Mouse (Mus musculus) limb, embryonic 13.5 days (tissue): ENCODE results near the gene Rnf227. TPM values are rescaled to one million over a fixed set of nuclear protein-coding genes. Genes with fewer than 3 reads are reported as not detected.
A peak's percentile ranks its signal among the peaks of the same experiment; 100 is the strongest.

Experiments
- ATAC-seq: fragments of 200-750 bp; cut with Nextera tagmentation; 2 replicates; pipeline ENCODE4 v1.8.0; 2017; ENCODE audit warnings: low read depth, moderate number of reproducible peaks, moderate TSS enrichment; ENCODE audit not compliant: low FRiP score
- H3K27ac ChIP-seq: fragments of 300-500 bp; sonication (generic); 2 replicates; pipeline ENCODE4 v1.5.1; 2015; ENCODE audit warnings: inconsistent platforms, mild to moderate bottlenecking, moderate library complexity
- H3K27me3 ChIP-seq: fragments of 300-500 bp; sonication (generic); 2 replicates; pipeline ENCODE4 v1.6.1; 2015; ENCODE audit warnings: mild to moderate bottlenecking, inconsistent platforms
- H3K36me3 ChIP-seq: fragments of 300-500 bp; sonication (generic); 2 replicates; pipeline ENCODE4 v1.6.1; 2015; ENCODE audit warnings: inconsistent platforms, mild to moderate bottlenecking, moderate library complexity
- H3K4me1 ChIP-seq: fragments of 300-500 bp; sonication (generic); 2 replicates; pipeline ENCODE4 v1.6.1; 2015; ENCODE audit warnings: inconsistent platforms
- H3K4me2 ChIP-seq: fragments of 300-500 bp; sonication (generic); replicated peaks from 2 replicates; pipeline ENCODE4 v1.6.1; 2015; ENCODE audit warnings: inconsistent platforms, mild to moderate bottlenecking, moderate library complexity
- H3K4me3 ChIP-seq: fragments of 300-500 bp; sonication (generic); 2 replicates; pipeline ENCODE4 v1.5.1; 2015; ENCODE audit warnings: moderate library complexity, mild to moderate bottlenecking, inconsistent platforms
- H3K9ac ChIP-seq: fragments of 300-500 bp; sonication (generic); 2 replicates; pipeline ENCODE4 v1.6.1; 2015; ENCODE audit warnings: mild to moderate bottlenecking, inconsistent platforms
- H3K9me3 ChIP-seq: fragments of 300-500 bp; sonication (generic); 2 replicates; pipeline ENCODE4 v1.6.1; 2016; ENCODE audit warnings: inconsistent platforms
- WGBS: fragments of 180-500 bp; shearing (Covaris S2); methylation state at CpG from one replicate; pipeline ENCODE4 v1.1.7; 2015; 5-methylcytosine and 5-hydroxymethylcytosine counted together
- polyA plus RNA-seq: library from polyadenylated mRNA; unstranded; fragments of >200 nt; fragmentation: Nextera tagmentation; extraction: Ambion mirVana; gene quantifications from 2 replicates; pipeline ENCODE4 v1.2.1, GENCODE M21; 2015

Gene Rnf227
- polyA plus RNA-seq, 1 experiment from 2014 or later: 24.6 TPM

DNA sequence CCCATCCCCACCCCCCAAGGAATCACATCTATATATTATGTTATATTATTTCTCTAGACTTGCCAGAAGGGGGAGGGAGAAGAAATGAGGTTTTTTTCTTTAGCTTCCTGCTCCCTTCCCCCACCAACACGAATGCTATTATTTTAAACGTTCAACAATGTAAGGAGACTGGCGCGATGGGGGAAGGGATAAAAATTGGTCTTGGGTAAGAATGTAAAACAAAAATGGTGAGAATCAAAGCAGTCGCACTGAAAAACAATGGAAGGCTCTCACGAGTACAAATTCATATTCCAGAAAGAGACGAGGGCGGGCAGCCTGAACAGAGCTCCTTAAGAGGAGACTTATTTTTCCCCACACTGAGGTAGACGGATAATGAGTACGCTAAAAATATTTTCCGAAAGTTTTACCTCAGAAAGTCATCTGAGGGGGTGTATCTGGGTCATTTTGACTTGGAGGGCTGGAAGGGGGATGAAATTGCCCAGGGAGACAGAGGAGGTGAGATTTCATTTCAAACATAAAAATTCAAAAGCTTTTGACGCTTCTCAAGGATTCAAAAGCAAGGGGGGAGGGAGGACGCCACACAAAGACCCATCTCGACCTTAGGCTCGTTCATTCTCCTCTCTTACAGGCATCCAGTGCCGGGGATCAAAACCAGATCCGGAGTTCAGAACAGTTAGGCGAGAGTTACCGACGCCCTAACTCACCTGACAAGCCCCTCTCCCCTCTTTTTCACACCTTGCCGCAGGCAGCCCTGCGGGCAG, 26.8 kb downstream of the Rnf227 start:
- Histone ChIP-seq H3K36me3 (peaks cover 25% of the 10 kb centered on the region), H3K27ac (peak overlapping the region; percentile 100), H3K9ac (peak overlapping the region; percentile 100), H3K4me3 (peak overlapping the region; percentile 87), H3K4me2 (peak overlapping the region; percentile 98), H3K9me3 (0 out of 2 replicates have a peak, but pooled peaks cover 3% of the 10 kb centered on the region), H3K4me1 (peaks cover 63% of the 10 kb centered on the region), H3K27me3 (no peaks in the 10 kb centered on the region)
- no peak for ATAC-seq
- WGBS: under 1% methylated on average over 22 of the region's 22 CpGs

DNA sequence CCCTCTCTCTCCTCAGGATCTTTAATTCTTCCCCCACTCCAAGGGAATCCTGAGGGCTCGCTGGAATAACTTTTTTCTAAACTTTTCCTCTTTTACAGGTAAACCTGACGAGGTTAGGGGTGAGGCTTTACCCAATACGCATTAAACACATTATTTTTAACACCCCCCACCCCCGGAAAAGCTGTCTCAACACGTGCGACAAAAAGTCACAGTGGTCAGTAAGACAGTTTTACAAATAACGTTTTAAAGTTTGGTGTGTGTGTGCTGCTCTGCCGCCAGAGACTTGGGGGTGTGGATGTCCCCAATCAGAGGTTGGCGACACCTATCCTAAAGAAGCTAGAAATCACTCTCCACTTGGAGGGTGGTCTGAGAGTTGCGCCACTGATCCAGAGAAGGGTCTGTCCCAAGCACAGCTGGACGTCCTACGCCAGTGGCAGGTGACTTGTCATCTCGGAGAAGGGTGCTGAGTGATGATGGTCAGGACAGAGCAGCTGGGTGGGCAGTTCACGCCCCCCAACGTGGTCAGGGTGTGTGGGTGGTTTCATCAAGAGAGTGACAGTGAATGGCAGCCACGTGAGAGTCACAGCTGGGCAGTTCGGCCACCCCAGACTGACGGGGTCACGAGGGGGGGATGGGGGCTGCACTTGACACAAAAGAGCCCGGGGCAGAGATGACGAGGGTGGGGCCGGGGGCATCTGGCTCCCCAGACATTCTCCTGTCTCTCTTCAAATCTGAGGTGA, 27.5 kb downstream of the Rnf227 start:
- 0 out of 2 replicates have a peak, but pooled peaks have one; percentile 3 for ATAC-seq
- peaks cover 64% of the 10 kb centered on the region for H3K4me1 ChIP-seq
- H3K27me3 ChIP-seq: no peaks in the 10 kb centered on the region
- H3K9ac ChIP-seq: peak overlapping the region; percentile 100
- peak overlapping the region; percentile 98 for H3K4me2 ChIP-seq
- 0 out of 2 replicates have a peak, but pooled peaks cover 3% of the 10 kb centered on the region for H3K9me3 ChIP-seq
- WGBS: under 1% methylated on average over 22 of the region's 22 CpGs
- H3K36me3 ChIP-seq: peaks cover 25% of the 10 kb centered on the region
- H3K4me3 ChIP-seq: peak overlapping the region; percentile 87
- peak overlapping the region; percentile 100 for H3K27ac ChIP-seq

DNA sequence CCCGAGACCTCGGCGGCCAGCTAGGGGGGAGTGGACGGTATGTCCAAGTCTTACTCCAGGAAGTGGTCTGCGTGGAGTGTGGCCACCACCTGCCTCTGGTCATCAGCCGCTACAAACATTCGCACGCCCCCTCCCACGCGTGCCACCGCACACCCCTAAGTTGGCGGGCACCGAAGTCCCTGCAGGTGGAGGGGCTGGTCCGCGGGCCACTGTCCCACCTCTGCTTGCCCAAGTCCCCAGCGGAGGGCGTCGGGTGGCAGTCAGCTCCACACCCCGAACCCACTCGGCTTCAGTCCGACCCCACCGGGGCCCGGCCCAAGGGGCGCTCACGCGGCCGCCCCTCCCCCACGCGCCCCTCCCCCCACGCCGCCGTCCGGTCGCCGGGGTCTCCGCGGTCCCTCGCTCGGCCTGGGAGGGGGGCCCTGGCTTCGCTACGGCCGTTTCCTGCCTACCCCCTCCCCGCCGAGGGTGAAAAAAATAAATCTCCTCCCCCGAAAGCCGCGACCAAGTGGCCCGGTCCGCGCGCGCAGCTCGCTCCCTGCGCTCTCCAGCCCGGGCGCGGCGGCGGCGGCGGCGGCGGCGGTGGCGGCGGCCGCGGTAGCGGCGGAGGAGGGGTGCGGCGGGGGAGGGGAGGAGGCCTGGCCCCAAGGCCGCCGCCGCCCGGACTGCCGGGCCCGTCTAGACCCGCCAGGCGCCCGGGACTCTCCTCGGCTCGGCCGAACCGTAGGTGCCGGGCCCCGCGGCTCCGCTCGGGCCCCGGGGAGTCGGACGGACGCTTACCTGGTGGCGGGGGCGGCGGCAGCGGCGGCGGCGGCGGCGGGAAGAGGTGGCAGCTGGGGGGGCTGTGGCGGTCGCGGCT, 28.3 kb downstream of the Rnf227 start:
- WGBS: under 1% methylated on average over 45 of the region's 106 CpGs
- Histone ChIP-seq H3K36me3 (peaks cover 25% of the 10 kb centered on the region), H3K4me2 (peak overlapping the region; percentile 98), H3K4me3 (peak overlapping the region; percentile 87), H3K27me3 (no peaks in the 10 kb centered on the region), H3K9ac (peak overlapping the region; percentile 100), H3K4me1 (peaks cover 56% of the 10 kb centered on the region), H3K9me3 (no peaks in the 10 kb centered on the region), H3K27ac (peak overlapping the region; percentile 100)
- no peak for ATAC-seq

DNA sequence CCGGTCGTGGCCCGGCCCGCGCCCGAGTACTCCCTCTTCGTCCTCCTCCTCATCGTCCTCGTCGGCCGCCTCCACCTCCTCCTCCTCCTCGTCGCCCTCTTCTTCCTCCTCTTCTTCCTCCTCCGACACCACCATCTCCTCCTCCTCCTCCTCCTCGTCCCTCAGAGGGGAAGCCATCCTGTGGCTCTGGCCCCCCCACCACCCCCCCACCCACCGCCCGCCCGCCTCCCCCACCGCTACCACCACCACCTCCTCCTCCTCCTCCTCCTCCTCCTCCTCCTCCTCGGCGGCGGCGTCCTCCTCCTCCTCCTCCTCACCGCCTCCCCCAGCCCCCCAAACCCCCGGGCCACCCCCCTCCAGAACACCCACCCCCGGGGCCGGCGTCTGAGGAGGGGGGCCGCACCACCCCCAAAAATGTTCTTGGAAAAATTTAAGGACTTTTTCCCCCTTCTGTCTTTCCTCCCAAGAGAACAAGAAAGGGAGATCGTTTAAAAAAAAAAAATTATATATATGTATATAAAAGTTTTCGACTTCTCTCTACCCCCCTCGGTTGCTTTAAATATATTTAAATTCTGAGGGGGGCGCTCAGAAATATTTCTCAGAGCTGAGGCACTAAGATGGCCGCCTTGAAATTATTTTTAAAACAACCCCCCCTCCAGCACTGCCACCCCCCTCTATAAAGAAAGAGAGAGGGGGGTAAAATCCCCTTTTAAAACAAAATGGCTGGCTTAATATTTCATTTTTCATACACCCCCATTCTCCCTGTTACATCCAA, 29.1 kb downstream of the Rnf227 start, which contains the start of gene Chd3:
Gene Chd3 (minus strand): TSS at position 192 of the 775 bp plus-strand sequence.
- WGBS: 2% methylated on average over 21 of the region's 34 CpGs
- ATAC-seq: no peak
- peak within 1 kb of the TSS; percentile 100 for H3K9ac ChIP-seq
- H3K4me2 ChIP-seq: peak within 1 kb of the TSS; percentile 98
- H3K4me1 ChIP-seq: peaks cover 48% of the 10 kb centered on the region
- peak within 1 kb of the TSS; percentile 100 for H3K27ac ChIP-seq
- H3K27me3 ChIP-seq: no peaks in the 10 kb centered on the region
- no peaks in the 10 kb centered on the region for H3K9me3 ChIP-seq
- peak within 1 kb of the TSS; percentile 87 for H3K4me3 ChIP-seq
- H3K36me3 ChIP-seq: peaks cover 19% of the 10 kb centered on the region

DNA sequence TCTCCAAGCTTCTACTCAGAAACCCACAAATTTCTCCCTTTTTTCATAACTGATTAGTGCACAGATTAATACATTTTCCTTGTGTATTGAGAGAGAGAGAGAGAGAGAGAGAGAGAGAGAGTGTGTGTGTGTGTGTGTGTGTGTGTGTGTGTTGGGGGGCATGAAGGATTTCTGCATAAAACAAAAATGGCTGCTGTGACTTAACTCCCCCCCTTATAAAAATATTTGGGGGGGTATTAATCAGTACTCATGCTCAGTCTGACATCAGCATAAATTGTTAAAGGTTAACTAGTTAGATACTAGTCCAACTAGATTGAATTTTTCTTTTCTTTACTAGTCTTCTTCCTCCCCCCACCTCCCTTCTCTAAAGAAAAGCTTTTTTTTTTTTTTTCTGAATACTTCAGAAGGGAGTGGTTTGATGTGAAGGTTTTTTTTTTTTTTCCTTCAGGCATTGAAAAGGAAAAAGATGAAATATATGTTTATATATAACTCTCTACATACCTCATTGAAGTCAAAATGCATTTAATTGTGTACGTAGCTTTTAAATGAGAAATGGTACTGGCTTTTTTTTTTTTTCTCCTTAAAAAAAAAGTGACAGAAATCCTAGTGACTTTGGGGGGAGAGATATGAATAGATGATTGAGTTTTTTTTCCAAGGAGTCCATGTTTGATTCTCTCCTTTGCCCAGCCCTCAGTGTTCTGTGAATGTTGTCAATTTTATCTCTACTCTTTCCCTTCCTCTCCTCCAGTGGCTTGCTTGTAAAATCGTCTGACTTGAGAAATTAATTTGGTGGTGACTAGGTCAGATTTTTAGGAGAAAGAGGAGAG, 29.9 kb downstream of the Rnf227 start:
- no peak for ATAC-seq
- Histone ChIP-seq H3K9me3 (no peaks in the 10 kb centered on the region), H3K27ac (peak overlapping the region; percentile 100), H3K4me1 (peaks cover 40% of the 10 kb centered on the region), H3K9ac (peak overlapping the region; percentile 100), H3K4me2 (peak overlapping the region; percentile 98), H3K27me3 (no peaks in the 10 kb centered on the region), H3K36me3 (peaks cover 18% of the 10 kb centered on the region), H3K4me3 (peak overlapping the region; percentile 87)
- WGBS: 38% methylated on average over 2 of the region's 2 CpGs

DNA sequence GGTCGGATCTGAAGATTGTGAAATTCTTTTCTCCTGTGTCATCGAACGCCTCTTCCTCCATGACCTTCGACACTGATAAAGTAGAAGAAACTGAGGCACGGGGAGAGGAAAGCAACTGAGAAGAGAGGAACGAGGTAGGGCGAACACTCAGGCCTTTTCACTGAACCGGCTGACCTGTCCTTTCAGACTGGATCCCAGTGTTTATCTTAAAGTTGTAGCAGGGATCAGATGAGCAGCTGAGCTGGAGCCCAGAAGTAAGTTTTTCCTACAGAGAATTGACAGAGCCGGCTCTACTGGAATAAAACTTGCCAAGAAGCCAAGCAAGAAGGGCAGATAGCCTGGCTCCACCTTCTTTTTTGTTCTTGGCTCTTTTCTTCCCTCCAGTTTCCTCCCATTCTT, 30.6 kb downstream of the Rnf227 start:
- peaks cover 34% of the 10 kb centered on the region for H3K4me1 ChIP-seq
- ATAC-seq: no peak
- H3K4me2 ChIP-seq: peak overlapping the region; percentile 47
- H3K9me3 ChIP-seq: no peaks in the 10 kb centered on the region
- 37% methylated on average over 9 of the region's 9 CpGs for whole genome bisulfite sequencing
- no peaks in the 10 kb centered on the region for H3K27me3 ChIP-seq
- peak overlapping the region; percentile 43 for H3K9ac ChIP-seq
- H3K27ac ChIP-seq: peak overlapping the region; percentile 81
- H3K4me3 ChIP-seq: peak overlapping the region; percentile 17; the same call in 1 of the 2 replicates
- H3K36me3 ChIP-seq: peaks cover 21% of the 10 kb centered on the region

DNA sequence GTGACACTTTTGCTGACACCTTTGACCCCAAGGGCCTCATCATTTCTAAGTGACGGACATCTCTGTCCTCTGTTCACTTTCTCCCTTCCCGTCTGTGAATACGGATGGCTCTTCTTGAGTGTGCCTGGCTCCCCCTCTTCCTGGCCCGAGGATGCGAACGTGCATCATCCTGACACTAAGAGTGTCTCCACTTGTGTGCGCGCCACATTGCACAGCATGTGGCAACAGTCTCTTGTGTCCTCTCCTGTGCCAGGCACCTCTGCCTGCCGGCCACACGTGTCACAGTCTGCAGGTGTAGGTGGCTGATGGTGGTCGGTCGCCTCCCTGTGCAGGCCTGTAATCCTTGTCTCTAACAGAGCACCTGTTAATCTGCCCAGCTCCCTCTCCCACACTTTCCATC, 31.3 kb downstream of the Rnf227 start:
- Histone ChIP-seq H3K4me3 (no peak overlapping the region), H3K9me3 (no peaks in the 10 kb centered on the region), H3K4me2 (peak overlapping the region; percentile 47), H3K27ac (peak overlapping the region; percentile 61; the same call in 1 of the 2 replicates), H3K4me1 (peaks cover 30% of the 10 kb centered on the region), H3K36me3 (peaks cover 28% of the 10 kb centered on the region), H3K27me3 (no peaks in the 10 kb centered on the region), H3K9ac (peak overlapping the region; percentile 14; the same call in 1 of the 2 replicates)
- no peak for ATAC-seq
- WGBS: 54% methylated on average over 12 of the region's 12 CpGs

DNA sequence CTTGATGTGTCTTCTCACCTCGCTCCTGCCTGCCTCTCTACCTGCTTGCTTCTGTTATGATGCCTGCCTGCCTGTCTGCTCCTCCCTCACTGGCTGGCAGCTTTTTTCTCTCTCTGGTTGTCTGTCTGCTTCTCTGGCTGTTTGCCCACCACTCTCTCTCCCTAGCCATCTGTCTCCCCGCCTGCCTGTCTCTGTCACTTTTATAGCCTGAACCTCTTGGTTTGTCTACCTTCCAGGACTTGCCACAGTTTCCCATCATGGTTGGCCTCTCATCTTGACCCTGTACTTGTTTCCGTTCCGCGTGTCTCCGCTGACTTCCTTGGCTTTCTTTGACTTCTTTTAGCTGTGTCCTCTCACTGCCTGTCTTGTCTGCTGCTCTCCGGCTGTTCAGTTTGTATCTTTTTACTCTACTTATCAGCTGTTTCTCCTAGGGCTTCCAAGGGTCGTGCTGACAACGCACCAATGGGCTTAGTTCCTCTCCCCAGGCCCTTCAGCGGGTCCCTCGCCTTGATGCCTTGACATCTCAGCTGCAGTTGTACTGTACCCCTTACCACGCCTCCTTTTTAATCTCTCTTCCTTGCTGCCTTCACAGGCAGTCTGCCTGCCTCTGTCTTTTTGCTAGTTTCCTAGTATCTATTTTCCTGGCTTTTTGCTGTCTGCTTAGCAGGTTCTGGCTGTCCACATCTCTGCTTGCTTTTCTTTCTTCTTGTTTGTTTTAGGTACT, 32.0 kb downstream of the Rnf227 start:
- Histone ChIP-seq H3K9ac (peak overlapping the region; percentile 14; the same call in 1 of the 2 replicates), H3K36me3 (peaks cover 34% of the 10 kb centered on the region), H3K4me2 (peak overlapping the region; percentile 47), H3K27ac (peak overlapping the region; percentile 61; the same call in 1 of the 2 replicates), H3K9me3 (no peaks in the 10 kb centered on the region), H3K4me3 (no peak overlapping the region), H3K4me1 (peaks cover 30% of the 10 kb centered on the region), H3K27me3 (no peaks in the 10 kb centered on the region)
- no peak for ATAC-seq
- 58% methylated on average over 12 of the region's 12 CpGs for WGBS

DNA sequence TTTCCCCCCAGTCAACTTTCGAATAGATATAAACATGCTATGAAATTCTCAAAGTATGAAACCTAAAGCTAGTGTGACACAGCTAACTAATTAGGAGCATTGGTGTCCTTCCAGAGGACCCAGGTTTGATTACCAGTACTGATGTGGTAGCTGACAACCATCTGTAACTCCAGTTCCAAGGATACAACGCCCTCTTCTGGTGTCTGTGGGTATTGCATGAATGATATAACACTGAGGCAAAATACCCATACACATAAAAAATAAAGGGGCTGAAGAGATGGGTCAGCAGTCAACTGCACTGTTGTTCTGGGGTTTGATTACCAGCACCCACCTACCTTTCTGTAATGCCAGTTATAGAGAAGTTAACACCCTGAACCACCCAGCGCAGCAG, 32.5 kb downstream of the Rnf227 start:
- H3K4me3 ChIP-seq: no peak overlapping the region
- 64% methylated on average over 3 of the region's 3 CpGs for WGBS
- H3K27me3 ChIP-seq: no peaks in the 10 kb centered on the region
- no peak for ATAC-seq
- peaks cover 39% of the 10 kb centered on the region for H3K36me3 ChIP-seq
- no peak overlapping the region for H3K9ac ChIP-seq
- H3K27ac ChIP-seq: 0 out of 2 replicates have a peak overlapping the region, but pooled peaks have one; percentile 61
- no peak overlapping the region for H3K4me2 ChIP-seq
- H3K4me1 ChIP-seq: peaks cover 29% of the 10 kb centered on the region
- no peaks in the 10 kb centered on the region for H3K9me3 ChIP-seq
